ENCODE assay signal across 37 mouse cellular contexts in genomic region chr7:49620160-49620559, GRCm38 (mm10). TPM values are rescaled to one million over a fixed set of nuclear protein-coding genes. Genes with fewer than 3 reads are reported as not detected.
DNase-seq lines count a peak whose midpoint lies in the region; ATAC-seq and TF ChIP-seq lines count a peak whose summit lies in the region.
"Had no signal": no experiment of that assay in that cellular context is flagged by ENCODE, and none has a peak within 500 bp of the region (broad histone marks: within the 10 kb centered on the region; RNA-seq: fewer than 3 reads in every experiment).

No protein-coding gene starts in this region.

- no peaks in the 10 kb centered on the region for H3K36me3 ChIP-seq in midbrain, postnatal 0 days (ENCODE audit: insufficient read depth, low read length)
- no peaks in the 10 kb centered on the region for H3K36me3 ChIP-seq in midbrain, embryonic 14.5 days (ENCODE audit: control insufficient read depth, insufficient read depth, low read length)
- H3K36me3 ChIP-seq in forebrain, embryonic 13.5 days (ENCODE audit: poor library complexity, severe bottlenecking), result no peaks in the 10 kb centered on the region
- H3K36me3 ChIP-seq: G1E; heart, embryonic 13.5 days; limb, embryonic 12.5 days; liver, embryonic 12.5 days; lung, embryonic 15.5 days; neural tube, embryonic 13.5 days had no signal

- WGBS in midbrain, postnatal 0 days, result 82% methylated on average over 1 of the region's 1 CpGs
- 79% methylated on average over 1 of the region's 1 CpGs for WGBS in midbrain, embryonic 14.5 days
- WGBS in forebrain, embryonic 13.5 days, result 74% methylated on average over 1 of the region's 1 CpGs

- H3K9ac ChIP-seq in midbrain, postnatal 0 days (replicated peaks; ENCODE audit: low read length, poor library complexity, severe bottlenecking), result no peak overlapping the region
- no peak overlapping the region for H3K9ac ChIP-seq in midbrain, embryonic 14.5 days (replicated peaks; ENCODE audit: low read length)
- H3K9ac ChIP-seq in forebrain, embryonic 13.5 days, result no peak overlapping the region
- H3K9ac ChIP-seq: heart, embryonic 13.5 days; limb, embryonic 12.5 days; liver, embryonic 12.5 days; lung, embryonic 15.5 days; neural tube, embryonic 13.5 days had no signal

- no peak for ATAC-seq in midbrain, postnatal 0 days (ENCODE audit: low FRiP score)
- no peak for ATAC-seq in midbrain, embryonic 14.5 days (ENCODE audit: low FRiP score, low TSS enrichment)
- ATAC-seq in forebrain, embryonic 13.5 days, result no peak
- ATAC-seq: activated CD4-positive, CD25-positive, alpha-beta regulatory T cell, adult 4 months; forebrain, embryonic 14.5 days; intestine, embryonic 16.5 days; liver, embryonic 12.5 days had no signal

- H3K27ac ChIP-seq in layer of hippocampus, adult 2 months, result no peak overlapping the region
- no peak overlapping the region for H3K27ac ChIP-seq in midbrain, postnatal 0 days (ENCODE audit: low read depth, low read length)
- H3K27ac ChIP-seq in midbrain, embryonic 14.5 days (replicated peaks; ENCODE audit: low read depth, low read length), result no peak overlapping the region
- H3K27ac ChIP-seq in forebrain, embryonic 13.5 days, result no peak overlapping the region
- H3K27ac ChIP-seq: heart, embryonic 13.5 days; kidney, postnatal 0 days; limb, embryonic 12.5 days; liver, embryonic 12.5 days; lung, embryonic 15.5 days; neural tube, embryonic 13.5 days had no signal

- no peak overlapping the region for H3K4me3 ChIP-seq in layer of hippocampus, adult 2 months
- H3K4me3 ChIP-seq in midbrain, postnatal 0 days (ENCODE audit: low read depth, low read length), result no peak overlapping the region
- H3K4me3 ChIP-seq in midbrain, embryonic 14.5 days (replicated peaks; ENCODE audit: low read depth, low read length), result no peak overlapping the region
- no peak overlapping the region for H3K4me3 ChIP-seq in forebrain, embryonic 13.5 days
- H3K4me3 ChIP-seq: heart, embryonic 13.5 days; limb, embryonic 12.5 days; liver, embryonic 12.5 days; lung, embryonic 15.5 days; neural tube, embryonic 13.5 days had no signal

- H3K9me3 ChIP-seq in midbrain, postnatal 0 days (ENCODE audit: low read length), result no peaks in the 10 kb centered on the region
- H3K9me3 ChIP-seq in midbrain, embryonic 14.5 days (ENCODE audit: control insufficient read depth, low read length), result no peaks in the 10 kb centered on the region
- no peaks in the 10 kb centered on the region for H3K9me3 ChIP-seq in forebrain, embryonic 13.5 days (replicated peaks)
- H3K9me3 ChIP-seq: heart, embryonic 13.5 days; limb, embryonic 12.5 days; liver, embryonic 12.5 days; lung, embryonic 15.5 days; neural tube, embryonic 13.5 days had no signal

- peak; percentile 50 for TF ChIP-seq CTCF in layer of hippocampus, adult 2 months (conservative IDR thresholded peaks at IDR 0.05)
- TF ChIP-seq CTCF in midbrain, postnatal 0 days (IDR thresholded peaks at IDR 0.05), result peak; percentile 26; the same call in 1 of the 2 replicates

- DNase-seq in layer of hippocampus, adult 2 months (ENCODE audit: low spot score in 2 of 2), result no peak
- DNase-seq in layer of hippocampus, postnatal 10 days (ENCODE audit: low spot score in 2 of 2), result no peak
- no peak for DNase-seq in midbrain, postnatal 0 days (ENCODE audit: low spot score)
- no peak for DNase-seq in midbrain, embryonic 14.5 days
- DNase-seq in R1 (ENCODE audit: low read depth, low spot score), result peak; percentile 51
- DNase-seq in ovary, adult 18-20 months (ENCODE audit: low spot score), result no peak
- DNase-seq: adrenal gland, adult 2 months; B cell, adult 2 months; cerebellum, adult 8-10 months; cerebellum, postnatal 25 days; heart, postnatal 14 days; kidney, adult 8-10 months; kidney, postnatal 4 days; lung, postnatal 36 days; retina, postnatal 1 day; right cerebral cortex, postnatal 14 days; thymus, postnatal 14 days had no signal

- H3K27me3 ChIP-seq in midbrain, postnatal 0 days (ENCODE audit: insufficient read depth, low read length), result peaks cover 24% of the 10 kb centered on the region; the same call in 1 of the 2 replicates
- peaks cover 60% of the 10 kb centered on the region for H3K27me3 ChIP-seq in midbrain, embryonic 14.5 days (ENCODE audit: control insufficient read depth, insufficient read depth, low read length)
- peaks cover 89% of the 10 kb centered on the region for H3K27me3 ChIP-seq in forebrain, embryonic 13.5 days

- H3K4me1 ChIP-seq in midbrain, postnatal 0 days (ENCODE audit: insufficient read depth, low read length), result no peaks in the 10 kb centered on the region
- H3K4me1 ChIP-seq in midbrain, embryonic 14.5 days (ENCODE audit: control insufficient read depth, insufficient read depth, low read length), result no peaks in the 10 kb centered on the region
- H3K4me1 ChIP-seq in forebrain, embryonic 13.5 days, result no peaks in the 10 kb centered on the region
- H3K4me1 ChIP-seq: heart, embryonic 13.5 days; limb, embryonic 12.5 days; liver, embryonic 12.5 days; lung, embryonic 15.5 days; neural tube, embryonic 13.5 days had no signal

- no peak overlapping the region for H3K4me2 ChIP-seq in midbrain, postnatal 0 days (ENCODE audit: low read depth, low read length, poor library complexity, severe bottlenecking)
- no peak overlapping the region for H3K4me2 ChIP-seq in midbrain, embryonic 14.5 days (ENCODE audit: low read length)
- H3K4me2 ChIP-seq in forebrain, embryonic 13.5 days, result no peak overlapping the region
- H3K4me2 ChIP-seq: heart, embryonic 13.5 days; limb, embryonic 12.5 days; liver, embryonic 12.5 days; lung, embryonic 15.5 days; midbrain, embryonic 11.5 days; neural tube, embryonic 13.5 days had no signal

RNA-seq across cellular contexts. Expression of gene Dbx1, which starts 16.5 kb away (rescaled TPM):
- not detected for total RNA-seq in layer of hippocampus, adult 2 months (2021)
- not detected for total RNA-seq in layer of hippocampus, postnatal 10 days (2021)
- total RNA-seq in midbrain, postnatal 0 days (2014; rRNA removed), result 0.77 and 1.6 TPM in 2 replicates
- polyA plus RNA-seq in midbrain, postnatal 0 days (2015; fragmentation: Nextera tagmentation; extraction: Ambion mirVana), result 0.84 and 1.2 TPM in 2 replicates
- polyA plus RNA-seq in midbrain, embryonic 14.5 days (2014; fragmentation: Nextera tagmentation; extraction: Ambion mirVana), result 14.0 and 52.8 TPM in 2 replicates
- 7.5 and 10.9 TPM in 2 replicates for polyA plus RNA-seq in forebrain, embryonic 13.5 days (2015; fragmentation: Nextera tagmentation; extraction: Ambion mirVana)
- total RNA-seq: adrenal gland, adult 2 months; adrenal gland, postnatal 4 days; gastrocnemius, adult 18-20 months; heart, adult 8-10 months; heart, postnatal 14 days; left cerebral cortex, postnatal 14 days; megakaryocyte, adult 5-6 weeks had no signal
- polyA plus RNA-seq: activated CD4-positive, CD25-positive, alpha-beta regulatory T cell, adult 4 months; adrenal gland, adult 2 months; G1E; heart, embryonic 13.5 days; intestine, embryonic 16.5 days; kidney, postnatal 0 days; liver, embryonic 12.5 days; lung, embryonic 15.5 days; small intestine, adult 2 months; stomach, embryonic 14.5 days; urinary bladder, adult 2 months had no signal
